Mouse (Mus musculus): Measurements from ENCODE around the gene Apoa2.

Gene Apoa2

DNA sequence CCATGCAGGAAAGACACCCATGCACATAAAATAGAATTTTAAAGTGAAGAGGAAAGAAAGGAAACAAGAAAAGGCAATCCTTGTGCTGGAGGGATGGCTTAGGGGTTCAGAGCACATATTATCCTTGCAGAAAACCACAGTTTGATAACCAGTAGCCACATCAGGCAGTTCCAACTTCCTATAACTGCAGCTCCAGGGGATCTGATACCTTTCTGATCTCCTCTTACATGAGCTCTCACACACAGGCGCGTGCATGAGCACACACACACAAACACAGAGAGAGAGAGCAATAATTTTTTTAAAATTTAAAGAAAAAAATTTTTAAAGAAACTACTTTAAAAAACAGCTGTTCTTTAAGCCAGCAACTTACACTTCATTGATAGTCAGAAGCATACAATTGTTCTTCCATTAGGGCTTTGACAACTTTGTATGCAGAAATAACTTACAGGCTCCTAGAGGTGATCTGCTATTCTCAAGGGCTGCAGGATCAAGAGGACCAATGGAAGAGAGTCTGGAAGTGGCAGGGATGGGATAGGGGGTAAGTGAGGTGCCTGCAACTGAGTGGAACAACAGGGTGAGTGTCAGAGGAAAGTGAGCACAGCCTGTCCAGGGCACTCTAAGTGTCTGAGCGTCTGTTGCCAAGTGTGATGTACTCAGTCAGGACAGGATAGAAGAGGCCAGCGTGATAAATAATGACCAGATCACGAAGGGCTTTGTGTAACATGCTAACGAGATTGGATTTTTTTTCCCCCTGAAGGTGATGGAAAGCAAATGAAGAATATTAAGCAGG, 19.0 kb upstream of the Apoa2 start:
- DNase-seq = no peak

DNA sequence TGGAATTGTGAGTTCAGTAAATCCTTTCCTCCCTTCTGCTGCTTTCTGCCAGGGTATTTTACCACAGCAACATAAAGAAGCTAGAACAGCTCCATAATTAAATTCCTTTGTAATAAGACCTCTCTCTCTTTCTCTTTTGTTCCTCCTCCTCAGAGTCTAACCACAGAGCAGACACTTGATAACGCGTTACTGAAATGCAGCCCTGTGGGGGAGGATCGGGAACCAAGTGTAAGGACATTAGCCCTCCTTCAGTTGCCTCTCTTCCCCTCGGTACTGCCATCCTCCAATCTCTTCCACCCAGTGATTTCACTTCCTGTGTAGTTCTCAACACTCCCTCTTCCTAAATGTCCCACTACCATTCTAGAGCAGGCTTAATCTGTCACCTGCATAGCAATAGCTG, 15.4 kb upstream of the Apoa2 start:
- no peak for DNase-seq

DNA sequence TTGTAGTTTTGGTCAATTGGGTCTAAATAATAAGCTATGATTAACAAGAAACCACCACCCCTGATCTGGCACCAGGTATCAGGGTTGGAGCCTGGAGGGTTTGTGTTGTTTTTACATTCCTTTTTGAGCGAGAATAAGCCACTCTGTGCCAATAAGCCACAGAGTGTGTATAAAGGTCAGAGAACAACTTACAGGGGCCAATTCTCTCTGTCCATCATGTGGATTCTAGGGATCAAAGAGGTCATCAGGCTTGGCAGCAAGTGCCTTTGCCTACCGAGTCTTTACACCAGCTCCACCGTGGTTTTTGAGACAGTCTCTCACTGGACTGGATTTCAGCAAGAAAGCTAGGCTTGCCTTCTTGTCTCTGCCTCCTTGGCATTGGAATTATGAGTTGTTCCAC, 12.0 kb upstream of the Apoa2 start:
- DNase-seq = no peak

DNA sequence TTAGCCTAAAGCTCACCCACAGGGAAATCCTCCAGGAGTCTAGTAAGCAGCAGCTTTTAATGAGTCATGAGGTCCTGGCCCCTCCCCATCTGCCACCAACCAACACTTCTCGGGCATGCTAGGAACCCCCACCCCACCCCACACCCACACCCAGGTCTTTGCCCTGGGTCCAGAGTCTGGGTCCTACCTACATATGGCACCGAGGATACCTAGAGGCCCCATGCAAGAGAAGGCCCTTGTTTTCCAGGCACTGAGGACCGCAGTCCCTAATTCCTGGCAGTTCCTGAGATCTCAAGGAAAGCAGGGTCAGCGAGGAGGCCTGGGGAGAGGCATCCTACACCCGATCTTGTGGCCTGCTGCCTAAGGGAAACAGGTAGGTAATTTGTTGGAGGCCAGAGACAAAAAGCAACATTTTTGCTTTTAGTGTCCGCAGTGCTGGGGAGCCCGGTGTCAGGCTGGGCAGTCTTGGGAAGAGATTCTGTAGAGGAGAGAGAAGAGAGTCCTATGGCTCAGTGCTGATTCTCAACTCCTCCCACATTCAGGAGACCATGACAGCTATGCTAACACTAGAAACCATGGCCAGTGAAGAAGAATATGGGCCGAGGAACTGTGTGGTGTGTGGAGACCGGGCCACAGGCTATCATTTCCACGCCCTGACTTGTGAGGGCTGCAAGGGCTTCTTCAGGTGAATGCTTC, 10.9 kb upstream of the Apoa2 start, which contains the start of gene Nr1i3:
Gene Nr1i3 (plus strand): TSS at position 170 of the 696 bp plus-strand sequence.
- no peak for DNase-seq

DNA sequence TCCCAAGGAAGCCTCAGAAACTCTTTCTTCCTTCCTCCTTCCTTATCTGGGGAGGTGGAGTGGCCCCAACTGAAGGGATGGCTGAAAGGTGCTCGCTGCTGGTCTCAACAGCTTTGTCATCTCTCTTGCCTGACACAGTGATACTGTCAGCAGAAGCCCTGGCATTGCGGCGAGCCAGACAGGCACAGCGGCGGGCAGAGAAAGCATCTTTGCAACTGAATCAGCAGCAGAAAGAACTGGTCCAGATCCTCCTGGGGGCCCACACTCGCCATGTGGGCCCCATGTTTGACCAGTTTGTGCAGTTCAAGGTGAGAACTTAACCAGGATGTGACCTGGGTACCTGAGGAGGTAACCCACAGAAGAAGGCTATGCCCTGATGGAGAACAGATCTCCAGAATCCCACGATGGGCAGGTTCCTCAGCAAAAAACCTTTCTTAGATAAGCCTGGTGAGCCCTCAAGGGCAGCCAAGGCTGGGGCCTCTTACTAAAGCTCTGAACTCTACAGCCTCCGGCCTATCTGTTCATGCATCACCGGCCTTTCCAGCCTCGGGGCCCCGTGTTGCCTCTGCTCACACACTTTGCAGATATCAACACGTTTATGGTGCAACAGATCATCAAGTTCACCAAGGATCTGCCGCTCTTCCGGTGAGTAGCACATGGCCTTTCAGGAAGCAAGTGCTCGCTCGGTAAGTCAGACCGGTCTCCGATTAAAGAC, 8.5 kb upstream of the Apoa2 start:
- DNase-seq = no peak

DNA sequence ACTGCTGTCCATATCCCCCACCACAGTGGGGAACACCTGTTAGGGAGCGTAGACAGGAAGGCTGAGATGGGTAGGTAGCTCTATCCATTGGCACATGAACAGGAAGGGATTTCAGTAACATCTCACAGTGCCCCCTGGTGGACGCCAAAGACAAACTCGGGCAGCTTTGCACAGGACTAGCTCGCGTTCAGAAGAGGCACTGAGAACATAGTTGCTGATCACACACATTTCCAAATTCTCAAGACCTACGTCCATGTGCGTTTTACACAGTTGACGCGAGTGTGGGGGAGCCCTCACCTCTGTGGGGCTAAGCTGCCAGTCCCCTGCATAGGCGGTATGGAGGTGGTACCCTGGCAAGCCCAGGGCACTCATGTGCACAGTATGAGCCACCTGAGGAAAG, 4.0 kb upstream of the Apoa2 start:
- DNase-seq = peak; percentile 88

DNA sequence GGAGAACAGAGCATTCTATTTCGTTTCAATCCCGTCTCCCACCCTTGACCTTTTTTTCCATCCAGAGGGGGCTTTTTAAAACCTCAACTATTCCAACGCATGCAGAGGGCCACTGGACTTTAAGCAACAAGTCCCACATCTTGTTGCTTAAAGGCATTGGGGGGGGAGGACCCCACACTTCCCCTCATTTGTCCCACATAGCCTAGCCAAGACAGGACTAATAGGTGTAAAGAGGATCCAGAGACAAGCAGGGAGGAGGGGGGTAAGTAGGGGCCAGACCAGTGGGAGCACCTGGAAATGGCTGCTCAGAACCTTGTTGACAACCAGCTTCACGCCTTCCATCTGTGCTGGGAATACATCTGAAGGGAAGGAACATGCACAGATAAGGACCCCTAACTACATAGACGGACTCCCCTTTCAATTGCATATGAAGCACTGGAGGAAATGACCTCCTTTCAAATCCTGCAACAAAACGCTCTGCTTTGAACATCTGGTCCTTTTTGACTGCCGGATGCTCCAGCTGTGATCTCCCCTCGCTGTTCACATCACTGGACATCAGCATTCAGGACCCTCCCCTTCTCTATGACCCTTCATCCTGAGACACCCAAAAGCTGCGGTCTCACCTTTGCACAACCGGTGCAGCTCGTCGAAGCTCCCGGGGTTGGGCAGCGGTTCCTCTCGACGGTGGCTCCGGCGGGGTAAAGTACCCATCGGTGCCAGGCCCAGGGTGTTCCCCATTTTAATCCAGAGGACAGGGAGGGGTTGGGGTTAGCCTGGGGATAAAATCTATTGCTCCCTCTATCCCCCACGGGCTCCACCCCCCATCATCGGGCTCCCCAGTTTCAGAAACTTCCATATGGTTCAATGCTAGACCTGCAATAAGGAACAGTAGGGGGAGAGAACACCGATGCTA, 3.3 kb upstream of the Apoa2 start:
- DNase-seq = no peak

DNA sequence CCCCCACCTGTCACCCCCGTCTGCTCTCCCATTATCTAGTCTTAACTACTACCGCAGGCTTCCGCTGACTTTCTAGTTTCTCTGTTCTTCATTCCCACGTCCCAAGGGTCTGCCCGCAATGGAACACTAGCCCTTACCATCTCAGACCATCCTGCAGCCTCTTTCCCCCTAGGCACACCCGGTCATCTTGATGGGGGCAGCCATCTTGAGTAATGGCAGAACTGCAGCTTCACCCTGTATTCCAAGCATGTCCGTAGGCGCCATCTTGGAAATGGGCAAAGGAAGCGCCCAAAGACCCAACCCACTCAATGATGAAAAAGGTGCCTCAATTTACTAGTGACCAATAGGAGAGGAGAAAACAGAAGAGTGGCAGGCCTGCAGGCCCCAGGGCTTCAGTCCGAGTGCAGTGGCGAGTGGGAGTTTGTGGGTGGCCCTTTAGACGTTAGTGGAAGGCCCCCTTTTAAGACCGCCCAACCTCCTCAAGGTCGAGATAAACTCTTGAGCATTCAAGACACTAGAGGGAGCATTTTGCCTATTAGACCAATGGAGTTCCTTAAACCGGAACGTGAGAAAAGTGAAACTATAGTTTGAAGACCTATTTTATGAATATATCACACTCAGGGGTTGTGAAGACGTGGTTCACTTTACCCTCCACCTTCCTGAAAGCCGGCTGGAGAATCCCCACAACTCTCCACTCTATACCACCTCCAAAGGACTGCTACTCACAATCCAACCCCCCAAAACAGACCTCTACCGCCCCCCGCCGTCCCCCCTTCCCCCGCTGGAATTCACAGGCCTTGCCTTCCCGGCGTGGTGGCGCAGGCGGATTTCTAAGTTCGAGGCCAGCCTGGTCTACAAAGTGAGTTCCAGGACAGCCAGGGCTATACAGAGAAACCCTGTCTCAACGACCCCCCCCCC, 2.4 kb upstream of the Apoa2 start, which contains the start of gene Tomm40l:
Gene Tomm40l (minus strand): TSS at position 277 of the 918 bp plus-strand sequence.
- DNase-seq = peak; percentile 87 to 92

DNA sequence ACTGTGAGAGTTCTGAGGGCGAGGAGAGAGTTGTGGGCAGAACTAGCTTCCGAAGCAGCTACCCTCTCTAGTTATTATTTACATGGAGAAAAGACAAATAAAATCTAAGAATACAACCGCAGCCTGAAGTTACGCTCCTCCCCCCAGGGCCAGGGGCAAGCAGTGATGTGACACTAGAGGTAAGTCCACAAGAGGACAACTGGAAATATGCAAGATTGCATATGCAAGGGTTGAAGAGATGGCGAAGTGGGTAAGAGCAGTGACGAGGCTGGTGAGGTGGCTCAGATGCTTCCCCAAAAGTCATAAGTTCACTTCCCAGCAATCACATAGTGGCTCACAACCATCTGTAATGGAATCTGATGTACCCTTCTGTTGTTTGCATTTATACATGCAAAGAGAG, 1.7 kb upstream of the Apoa2 start:
- DNase-seq = peak in 1 of 2 experiments; percentile 13

DNA sequence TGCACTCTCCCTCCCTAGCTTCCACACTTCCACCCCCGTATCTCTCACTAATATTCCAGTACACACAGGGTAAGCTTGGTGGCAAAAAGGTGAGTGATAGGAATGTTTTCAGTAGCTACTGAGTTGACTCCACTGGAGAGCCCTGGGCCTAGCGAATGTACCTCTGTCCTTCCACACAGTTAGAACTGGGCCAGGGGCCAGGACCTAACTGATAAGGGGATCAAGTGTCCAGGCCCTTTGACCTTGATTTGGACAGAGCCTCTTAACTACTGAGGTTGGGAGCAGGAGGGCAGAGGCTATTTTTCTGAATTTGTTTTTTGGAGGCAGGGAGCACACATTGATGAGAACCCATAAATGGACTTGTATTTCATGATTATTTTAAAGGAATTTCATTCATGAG, 1.1 kb upstream of the Apoa2 start:
- DNase-seq = no peak

DNA sequence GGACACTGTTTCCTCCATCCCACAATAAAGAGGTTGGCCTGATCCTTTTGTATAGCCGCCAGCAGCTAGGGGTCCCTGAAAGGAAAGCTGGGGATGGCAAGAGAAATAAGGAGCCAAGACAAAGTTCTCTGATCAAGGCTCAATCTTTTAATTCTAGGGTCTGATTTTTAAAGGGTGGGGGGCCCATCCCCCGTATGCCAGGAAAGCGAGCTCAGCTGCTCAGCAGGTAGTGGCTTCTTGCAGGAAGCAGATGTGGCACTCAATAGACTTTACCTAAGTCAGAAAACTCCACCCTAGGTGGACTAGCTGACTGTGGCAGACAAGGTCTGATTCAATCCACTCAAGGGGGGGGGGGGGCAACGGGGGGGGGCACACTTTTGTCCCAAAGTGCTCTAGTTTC, 1.9 kb downstream of the Apoa2 start:
- no peak for DNase-seq

DNA sequence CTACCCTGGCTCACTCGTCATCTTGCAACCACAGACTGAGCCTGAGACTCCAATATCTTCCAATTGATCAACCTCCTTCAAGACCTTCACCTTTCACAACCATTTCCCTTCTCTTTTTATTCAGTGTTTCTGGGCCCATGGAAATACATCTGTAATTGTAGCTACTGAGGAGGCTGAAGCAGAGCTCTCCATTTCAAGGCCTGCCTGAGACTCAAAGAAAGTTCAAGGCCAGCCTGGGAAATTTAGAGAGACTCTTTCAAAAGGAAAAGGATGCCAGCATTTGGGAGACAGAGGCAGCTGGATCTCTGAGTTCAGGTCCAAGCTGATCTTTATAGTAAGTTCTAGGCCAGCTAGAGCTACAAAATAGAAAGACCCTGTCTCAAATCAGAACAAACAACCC, 3.0 kb downstream of the Apoa2 start:
- no peak for DNase-seq

DNA sequence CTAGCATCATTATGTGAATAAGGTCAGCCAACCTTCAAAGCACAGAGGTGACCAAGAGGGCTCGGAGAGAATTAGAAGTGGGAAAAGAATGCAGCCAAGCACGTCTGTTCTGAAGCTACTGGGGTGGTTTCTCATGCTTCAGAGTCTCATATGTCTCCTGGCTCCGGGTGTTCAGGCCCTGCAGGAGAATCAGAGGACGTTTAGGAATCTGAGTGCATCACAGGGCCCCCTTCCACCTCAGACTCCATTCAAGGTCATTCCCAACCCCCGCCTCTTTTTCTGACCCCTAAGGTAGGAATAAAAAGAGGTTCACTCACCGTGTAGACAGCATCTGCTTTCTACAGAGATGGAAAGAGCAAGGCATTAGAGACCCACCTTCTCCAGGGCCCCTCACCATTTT, 4.9 kb downstream of the Apoa2 start:
- no peak for DNase-seq

DNA sequence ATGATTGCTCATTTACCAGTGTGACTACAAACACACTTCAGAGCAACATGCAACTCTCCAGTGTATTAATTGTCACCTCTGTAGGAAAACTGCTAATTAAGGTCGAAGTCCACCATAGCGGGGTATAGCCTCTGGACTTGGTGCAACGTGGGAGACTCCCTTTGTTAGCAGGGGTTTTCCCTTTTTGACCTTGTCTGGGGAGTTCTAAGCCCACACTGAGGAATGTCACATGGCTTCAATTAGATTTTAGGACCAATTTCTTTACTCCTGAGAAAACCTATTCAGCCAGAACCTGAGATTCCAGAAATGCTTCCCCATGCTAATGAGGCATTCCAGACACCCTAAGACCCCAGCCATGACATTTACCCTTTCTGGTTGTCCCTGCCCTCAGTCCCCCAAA, 5.4 kb downstream of the Apoa2 start:
- no peak for DNase-seq

DNA sequence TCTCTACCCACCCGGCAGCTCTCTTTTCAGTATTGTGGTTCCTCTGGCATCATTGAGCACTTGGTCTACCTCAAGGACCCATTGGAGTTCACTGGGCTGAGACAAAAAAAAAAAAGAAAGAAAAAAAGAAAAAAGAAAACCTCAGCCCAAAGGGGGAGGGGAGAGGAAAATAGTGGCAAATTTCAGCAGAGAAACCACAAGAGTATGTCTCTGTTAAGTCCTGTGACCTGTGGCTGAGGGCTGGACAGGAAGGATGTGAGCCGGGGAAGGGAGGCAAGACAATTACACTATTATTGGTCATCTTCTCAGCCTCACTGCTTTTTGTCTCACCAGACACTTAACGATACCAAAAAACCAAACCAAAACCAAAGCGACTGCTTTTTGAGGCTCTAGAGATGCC, 7.0 kb downstream of the Apoa2 start:
- DNase-seq = no peak

DNA sequence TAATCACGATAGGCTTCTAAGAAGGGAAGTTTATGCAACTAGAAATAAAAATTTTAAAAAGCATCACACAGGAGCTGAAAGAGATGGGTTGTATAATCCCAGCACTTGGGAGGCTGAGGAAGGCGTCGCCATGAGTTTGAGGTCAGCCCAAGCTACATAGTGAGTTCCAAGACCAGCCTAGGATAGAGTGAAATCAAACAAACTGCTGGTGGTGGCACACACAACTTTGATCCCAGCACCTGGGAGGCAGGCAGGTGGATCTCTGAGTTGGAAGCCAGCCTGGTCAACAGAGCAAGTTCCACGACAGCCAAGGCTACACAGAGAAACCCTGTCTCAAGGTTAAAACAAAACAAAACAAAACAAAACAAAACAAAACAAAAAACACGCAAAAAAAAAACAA, 7.5 kb downstream of the Apoa2 start:
- DNase-seq = no peak

DNA sequence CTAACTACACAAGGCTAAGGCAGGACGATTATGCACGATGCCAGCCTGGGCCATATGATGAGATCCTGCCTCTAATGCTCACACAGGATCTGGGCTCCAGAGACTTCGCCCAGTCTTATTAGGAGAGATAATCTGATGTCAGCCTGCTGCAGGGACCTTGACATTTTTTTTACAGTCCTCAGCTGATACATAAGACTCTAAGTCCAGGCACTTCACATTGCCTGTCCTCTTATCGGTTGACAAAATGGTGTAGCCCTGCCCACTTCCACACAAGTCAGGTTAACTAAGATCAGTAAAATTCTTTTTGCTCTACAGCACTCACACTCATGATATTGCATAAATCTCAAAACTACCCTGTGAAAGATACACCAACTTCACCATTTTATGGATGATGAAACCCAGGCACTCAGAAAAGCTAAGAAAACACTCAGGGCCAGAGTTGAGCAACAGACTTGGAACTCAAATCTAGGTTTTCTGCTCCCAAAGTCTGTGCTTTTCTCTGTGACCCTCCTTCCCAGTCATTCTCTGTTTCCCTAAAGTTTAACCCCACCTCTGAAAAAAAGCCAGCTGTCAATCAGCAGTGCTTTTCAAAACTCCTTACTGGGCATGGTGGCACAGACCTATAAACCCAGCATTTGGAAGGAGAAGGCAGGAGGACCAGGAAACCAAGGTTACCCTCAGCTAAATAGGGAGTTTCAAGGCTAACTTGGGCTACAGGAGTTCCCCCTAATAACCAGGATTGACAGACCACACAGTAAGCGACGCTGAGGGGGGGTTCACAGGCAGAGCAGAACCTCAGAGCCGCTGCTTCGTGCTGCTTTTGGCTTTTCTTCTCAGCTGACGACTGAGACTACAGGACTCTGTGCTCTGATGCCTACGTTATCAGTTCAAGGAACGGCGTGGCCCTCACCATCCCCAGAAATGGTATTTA, 8.2 kb downstream of the Apoa2 start:
- no peak for DNase-seq

DNA sequence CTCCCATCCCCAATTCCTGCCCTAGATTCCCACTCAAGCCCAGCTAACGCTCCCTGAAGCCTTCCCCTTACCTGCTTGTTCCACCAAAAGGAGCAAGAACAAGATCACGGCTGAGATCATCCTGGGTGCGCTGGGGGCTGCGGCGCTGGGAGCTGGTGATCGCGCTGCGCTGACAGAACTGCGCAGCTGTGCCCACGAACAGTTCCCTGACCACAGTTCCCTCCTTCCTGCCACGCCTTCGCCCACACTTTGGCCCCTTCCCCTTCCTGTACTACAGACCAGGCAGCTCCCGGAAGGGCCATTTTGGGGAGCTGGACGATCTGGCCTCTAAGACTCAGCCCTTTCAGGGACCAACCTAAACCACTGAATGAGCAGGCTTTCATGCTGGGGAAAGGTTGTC, 9.3 kb downstream of the Apoa2 start, which contains the start of gene Fcer1g:
Gene Fcer1g (minus strand): TSS at position 240 of the 400 bp plus-strand sequence.
- no peak for DNase-seq

DNA sequence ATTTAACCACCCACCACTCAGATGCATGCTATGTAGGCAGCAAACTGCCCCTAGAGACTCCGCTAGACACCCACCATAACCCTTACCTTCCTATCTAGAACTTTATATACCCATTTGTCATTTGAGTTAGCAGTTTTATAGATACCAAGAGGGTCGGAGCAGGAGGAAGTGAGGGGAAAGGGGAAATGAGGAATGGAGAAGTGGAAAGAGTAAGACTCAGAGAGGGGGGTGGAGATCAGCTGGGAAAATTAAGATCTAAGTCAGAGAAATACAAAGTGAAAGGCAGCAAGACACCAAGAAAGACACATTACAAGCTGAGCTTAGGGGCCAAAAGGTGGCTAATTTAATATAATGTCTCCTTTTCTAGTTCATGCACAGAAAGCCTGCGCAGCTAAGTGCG, 9.7 kb downstream of the Apoa2 start:
- DNase-seq = no peak

DNA sequence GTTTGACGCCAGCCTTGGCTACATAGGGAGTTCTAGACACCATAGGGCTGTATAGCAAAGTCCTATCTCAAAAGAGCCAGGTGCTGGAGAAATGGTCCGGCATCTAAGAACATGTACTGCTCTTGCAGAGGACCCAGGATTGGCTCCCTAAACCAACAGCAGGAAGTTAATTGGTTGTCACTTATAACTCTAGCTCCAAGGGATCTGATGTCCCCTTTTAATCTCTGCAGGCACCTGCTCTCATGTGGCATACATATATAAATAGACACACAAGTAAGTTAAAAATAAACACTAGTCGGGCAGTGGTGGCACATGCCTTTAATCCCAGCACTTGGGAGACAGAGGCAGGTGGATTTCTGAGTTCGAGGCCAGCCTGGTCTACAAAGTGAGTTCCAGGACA, 10.9 kb downstream of the Apoa2 start:
- DNase-seq = no peak
